Mouse (Mus musculus): ENCODE results near the gene Tbc1d24. TPM values are rescaled to one million over a fixed set of nuclear protein-coding genes. Genes with fewer than 3 reads are reported as not detected.

Tbc1d24 gene
- total RNA-seq, 2 experiments from 2014 or later = 11.0 to 14.3 TPM

DNA sequence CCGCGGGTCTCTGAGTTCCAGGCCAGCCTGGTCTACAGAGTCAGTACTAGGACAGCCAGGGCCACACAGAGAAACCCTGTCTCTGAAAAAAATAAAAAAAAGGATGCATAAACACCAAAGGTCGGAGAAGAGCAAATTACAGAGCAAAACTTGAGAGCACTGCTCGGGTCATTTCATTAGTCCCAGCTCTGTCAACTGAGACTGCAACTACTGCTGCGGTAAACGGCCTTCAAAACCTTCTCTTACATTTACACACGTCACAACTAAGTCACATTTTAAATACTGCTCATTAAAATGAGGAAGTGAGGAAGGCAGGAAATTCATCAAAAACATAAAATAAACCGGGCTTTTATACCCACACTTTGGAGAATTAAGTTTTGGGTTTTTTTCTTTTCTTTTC lies 12.5 kb downstream of the Tbc1d24 start:
- no peak for DNase-seq (ENCODE audit: low spot score in 2 of 2)

DNA sequence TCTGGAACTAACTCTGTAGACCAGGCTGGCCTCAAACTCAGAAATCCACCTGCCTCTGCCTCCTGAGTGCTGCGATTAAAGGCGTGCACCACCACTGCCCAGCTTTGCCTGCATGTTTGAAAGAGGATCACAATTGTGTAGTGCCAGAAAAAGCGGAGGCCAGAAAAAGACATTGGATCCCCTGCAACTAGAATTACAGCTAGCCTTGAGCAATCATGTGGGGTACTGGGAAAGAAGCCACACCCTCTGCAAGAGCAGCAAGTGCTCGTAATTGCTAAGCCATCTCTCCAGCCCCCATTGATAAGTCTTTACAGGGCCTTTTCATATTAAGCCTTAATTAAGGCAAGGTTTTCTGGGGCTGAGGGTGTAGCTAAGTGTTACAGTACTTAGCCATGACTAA lies 13.9 kb downstream of the Tbc1d24 start:
- no peak for DNase-seq (ENCODE audit: low spot score in 2 of 2)

DNA sequence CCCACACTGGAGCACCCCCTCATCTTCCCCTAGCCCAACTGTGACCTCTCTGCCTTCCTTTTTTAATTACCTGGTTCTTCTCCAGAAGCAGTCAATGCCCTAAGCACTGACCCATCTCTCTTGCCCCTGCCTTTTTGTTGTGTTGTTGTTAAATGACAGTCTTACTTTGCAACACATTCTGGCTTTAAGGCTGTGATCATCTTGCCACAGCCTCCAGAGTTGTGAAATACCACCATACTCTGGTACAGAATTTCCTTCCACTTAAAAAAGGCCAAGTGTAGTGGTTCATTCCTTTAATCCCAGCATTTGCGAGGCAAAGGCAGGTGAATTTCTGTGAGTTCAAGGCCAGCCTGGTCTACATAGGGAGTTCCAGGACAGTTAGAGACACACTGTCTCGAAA lies 14.4 kb downstream of the Tbc1d24 start:
- no peak for DNase-seq (ENCODE audit: low spot score in 2 of 2)

DNA sequence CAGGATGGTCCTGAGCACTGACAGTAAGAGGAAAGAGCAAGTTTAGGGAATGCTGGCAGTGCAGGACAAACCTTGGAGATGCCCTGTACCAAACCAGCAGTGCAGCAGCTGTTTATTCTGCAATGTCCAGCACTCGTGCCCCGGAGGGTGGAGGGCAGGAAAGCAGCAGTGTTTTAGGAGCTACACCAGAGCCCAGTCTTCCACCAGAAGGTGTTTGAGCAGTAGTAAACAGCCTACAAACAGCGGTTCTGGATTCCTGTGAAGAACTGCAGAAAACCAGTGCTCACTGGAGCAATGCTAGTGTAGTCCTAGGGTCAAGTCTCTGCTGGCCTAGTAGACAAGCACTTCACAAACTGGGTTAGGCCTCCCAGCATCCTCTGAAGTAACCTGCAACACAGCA lies 31.1 kb downstream of the Tbc1d24 start:
- DNase-seq (ENCODE audit: low spot score in 2 of 2) = no peak

DNA sequence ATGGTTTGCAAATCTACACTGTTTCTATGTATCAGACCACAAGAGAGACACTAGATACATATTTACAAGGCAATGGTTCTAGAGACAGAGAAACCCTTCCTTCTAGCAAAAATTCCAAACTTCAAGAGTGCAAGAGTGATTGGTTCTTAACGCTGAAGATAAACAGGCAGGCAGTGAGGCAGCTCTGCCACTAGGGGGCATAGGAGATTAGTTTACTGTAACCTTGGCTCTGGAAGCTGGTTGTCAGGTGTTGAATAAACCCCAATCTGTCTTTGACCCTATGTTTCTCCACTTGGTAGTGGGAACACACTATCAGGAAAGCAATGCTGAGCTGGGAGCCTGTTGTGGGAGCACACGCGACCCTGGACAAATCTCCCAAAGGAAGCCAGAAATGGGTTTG lies 31.9 kb downstream of the Tbc1d24 start:
- DNase-seq (ENCODE audit: low spot score in 2 of 2) = peak; percentile 56 to 64

DNA sequence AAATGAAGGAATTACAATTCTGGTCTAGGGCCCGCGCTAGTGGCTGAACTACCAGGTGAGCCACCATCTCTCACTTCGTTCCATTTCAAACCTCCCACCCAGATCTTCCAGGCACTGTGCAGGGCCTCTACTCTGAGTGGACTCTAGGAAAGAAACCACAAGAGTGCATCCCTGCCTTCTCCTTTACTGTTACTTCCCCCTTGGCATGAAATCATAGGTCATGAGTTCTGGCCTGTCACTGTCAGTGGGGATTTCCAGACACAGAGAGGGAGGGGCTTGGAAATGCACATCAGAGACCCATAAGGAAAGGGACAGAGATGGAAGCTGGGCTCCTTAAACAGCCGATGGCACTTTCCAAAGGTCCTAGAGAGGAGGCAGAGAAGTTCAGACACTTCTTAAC lies 33.6 kb downstream of the Tbc1d24 start:
- no peak for DNase-seq (ENCODE audit: low spot score in 2 of 2)

DNA sequence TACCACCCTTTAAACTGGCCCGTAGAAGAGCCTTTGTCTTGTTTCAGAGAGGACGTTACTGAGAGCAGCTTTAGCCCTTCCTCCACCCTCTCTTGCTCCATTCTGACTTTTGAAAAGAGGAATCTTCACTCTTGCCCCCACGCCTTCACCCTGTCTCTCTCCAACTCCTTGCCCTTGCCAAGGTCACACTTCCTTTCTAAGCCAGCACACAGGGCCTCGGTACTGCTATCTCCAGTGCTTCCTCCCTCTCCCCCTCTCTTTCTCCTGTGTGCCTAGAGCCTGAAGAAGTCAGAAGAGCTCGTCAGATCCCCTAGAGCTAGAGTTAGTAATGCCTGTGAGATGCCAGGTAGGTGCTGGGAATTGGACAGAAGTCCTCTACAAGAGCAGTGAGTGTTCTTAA lies 34.6 kb downstream of the Tbc1d24 start:
- no peak for DNase-seq (ENCODE audit: low spot score in 2 of 2)

DNA sequence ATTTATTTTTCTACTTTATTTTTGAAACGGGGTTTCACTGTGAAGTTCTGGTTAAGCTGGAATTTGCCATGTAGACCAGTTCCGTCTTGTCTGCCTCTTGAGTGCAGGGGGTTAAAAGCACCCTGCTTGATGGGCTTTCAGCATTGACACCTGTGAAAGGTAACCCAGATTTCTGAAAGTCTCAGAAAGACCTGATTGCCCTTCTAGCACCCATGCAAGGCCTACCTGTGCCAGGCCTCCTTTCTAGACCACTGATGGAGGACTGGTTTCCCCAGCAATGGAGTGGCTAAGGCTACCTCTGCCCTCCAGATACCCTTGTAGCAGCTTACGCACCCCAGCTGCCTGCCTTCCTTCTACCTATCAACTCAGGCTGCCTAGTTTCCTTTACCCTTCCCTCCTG lies 35.2 kb downstream of the Tbc1d24 start:
- DNase-seq (ENCODE audit: low spot score in 2 of 2) = no peak

DNA sequence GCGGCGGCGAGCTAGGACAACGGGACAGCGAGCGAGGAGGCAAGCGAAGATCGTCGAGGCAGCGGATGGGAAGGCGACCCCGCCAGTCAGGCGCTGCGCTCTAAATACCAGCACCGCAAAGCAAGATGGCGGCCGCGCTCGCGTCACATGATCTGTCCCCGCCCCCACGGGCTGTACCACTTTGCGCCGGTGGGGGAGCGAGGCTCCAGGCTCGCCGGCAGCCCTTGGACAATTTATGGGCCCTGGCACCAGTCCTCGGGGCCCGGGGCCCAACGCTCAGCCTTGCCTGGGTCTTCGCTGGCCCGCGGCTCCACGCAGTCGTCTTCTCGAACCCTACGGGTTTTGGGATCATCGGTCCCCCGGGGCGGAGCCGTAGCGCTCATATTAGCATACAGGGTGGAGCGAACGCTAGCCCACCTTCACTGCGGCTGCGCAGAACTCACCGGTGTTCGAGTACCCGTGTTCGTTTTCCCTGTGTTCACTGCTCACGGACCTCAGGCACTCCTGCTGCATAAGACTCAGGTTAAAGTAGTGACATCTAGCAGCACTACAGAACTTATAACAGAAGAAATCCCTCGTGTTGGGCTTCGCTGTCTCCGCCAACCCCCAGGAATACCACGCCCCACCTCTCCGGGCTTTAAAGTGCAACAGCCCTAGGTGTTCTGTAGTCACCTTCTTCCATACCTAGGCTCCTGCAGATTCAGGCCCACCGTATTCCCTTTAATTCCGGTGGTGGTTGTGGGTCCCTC lies 35.9 kb downstream of the Tbc1d24 start, which contains the start of gene Atp6v0c:
Gene Atp6v0c, minus strand, starts transcription at position 386 of the 749 bp plus-strand sequence.
- peak; percentile 92 for DNase-seq (ENCODE audit: low spot score in 2 of 2)

DNA sequence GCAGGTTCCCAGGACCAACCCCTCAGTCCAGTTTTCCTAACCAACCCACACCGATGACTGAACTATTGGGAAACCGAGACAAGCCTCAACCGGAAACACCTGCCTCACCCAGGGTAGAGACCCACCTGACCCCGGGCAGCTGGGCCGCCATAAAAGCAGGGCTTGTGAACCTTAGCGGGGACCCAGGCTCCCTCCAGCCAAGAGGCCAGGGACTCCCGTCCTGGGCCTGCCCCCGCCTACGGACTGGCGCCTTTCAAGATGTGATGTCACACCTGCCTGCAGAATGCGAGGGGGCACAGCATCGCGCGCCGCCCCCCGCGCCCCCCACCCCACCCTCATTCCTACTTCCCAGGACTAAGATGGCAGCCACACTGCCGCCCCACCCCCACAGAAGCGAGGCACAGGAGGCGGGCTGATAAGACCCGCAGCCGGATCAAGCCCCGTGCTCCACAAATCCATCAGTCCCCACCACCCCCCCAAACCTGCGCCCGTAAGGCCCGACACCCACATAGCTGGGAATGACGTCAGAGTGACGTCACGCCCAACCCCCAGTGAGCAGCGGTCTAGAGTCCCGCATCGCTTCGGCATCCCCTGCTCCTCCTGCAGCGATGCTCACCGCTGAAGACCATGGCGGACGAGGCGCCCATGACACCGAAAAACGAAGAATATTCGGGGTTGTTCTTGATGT lies 36.6 kb downstream of the Tbc1d24 start:
- DNase-seq (ENCODE audit: low spot score in 2 of 2) = peak; percentile 56 to 71

DNA sequence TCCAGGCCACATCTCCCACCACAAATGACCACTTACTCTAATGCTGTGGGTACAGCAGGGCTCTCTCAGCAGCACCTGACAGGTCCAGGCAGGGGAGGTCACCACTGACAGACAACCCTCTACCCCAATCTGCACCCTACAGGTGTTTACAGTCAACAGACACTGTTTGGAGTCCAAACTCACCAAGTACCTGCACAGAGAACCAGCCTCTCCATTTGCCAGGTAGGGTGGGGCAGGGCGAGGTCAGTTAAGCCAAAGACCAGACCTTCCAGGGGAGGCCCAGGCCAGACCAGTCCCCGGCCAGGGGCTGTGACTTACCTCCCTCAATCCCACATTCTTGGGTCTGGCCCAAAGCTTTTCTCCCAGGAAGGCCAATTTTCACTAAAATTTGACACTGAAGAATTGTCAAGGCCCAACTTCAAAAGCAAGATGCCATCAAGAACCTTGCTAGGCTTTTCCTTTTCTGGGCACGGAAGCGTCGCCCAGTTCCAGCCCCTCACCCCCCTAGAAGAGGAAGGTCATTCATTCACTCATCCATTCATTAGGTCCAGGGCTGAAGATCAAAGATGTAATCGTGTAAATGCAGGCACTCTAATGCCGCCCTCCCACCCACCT lies 37.4 kb downstream of the Tbc1d24 start:
- DNase-seq (ENCODE audit: low spot score in 2 of 2) = no peak

DNA sequence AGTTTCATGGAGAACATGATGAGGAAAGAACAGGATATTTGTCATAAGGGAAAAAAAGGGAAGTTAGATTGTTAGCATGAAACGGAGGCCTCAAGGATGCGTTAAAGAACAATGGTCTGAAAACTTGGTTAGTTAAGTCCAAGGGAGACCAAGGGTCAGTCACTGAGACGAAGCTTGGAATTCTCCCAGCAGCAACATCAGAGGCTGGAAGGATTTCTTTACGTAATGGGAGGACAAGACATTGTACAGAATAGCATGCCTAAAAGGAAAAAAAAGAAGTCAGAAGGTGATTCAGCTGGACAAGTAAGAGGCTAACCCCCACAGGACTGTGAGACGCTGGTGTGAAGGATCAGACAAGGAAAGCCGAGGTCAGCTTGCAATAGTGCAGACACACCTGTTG lies 38.2 kb downstream of the Tbc1d24 start:
- no peak for DNase-seq (ENCODE audit: low spot score in 2 of 2)

DNA sequence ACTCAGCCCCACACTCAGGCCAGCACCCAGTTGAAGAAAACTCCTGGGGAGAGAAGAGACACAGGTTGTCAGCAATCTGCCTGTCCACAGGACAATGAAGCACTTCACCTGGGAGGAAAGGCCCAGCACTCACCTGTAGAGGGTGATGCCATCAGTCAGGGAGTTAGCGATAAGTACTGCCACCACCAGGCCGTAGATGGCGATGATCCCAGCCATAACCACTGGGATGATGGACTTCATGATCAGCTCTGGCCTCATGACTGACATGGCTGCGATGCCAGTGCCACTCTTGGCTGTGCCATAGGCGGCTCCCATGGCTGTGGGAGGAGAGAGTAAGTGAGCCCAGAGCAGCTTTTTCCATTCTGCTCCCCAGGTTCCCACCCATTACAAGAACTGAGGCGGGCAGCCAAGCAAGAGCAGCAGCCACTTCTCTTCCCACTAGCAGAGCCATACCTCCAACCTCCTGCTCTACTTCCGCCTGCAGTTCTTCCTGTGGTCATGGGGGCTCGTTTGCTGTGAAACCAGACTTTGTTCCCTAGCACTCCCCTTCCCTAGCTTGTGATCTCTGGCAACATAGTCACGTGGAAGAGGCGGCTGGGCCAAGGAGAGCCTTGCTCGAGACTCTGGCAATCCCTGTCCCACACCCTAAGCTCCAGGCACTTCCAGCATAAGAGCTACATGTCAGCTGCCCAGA lies 40.6 kb downstream of the Tbc1d24 start:
- DNase-seq (ENCODE audit: low spot score in 2 of 2) = no peak

DNA sequence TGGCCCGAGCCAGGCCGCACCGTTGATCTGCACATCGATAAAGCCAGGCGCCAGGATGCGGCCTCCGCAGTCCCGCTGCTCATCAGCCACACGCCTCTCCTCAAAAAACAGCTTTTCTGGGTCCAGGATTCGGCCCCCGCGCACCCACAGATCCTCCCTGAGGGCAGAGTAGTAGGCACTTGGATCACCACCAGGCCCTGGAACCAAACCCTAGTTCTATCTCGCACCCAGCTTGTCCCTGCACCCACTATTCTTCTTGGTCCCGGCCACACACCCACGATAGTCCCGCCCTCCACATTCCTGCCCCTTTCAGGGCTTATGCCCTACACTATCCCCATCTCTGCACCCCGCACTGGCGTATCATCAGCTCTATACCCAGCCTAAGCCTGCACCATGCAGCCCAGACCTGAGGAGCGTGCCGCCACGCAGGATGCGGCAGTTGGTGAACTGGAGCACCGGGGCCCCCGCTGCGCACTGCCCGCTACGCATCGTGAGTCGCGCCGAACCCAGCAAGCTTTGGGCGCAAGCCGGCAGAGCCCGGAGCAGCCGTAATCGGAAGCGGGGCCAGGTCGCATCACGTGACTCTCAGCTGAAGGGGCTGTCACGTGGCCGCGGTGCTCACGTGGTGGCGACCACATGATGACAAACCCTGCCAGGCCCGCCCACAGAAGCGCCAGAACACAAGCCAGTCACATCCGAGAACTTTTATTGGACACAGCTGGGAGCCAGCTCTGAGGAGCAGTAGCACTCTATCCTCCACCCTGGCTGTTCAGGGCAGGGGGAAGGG lies 42.0 kb downstream of the Tbc1d24 start, which contains the start of gene Amdhd2:
Gene Amdhd2, minus strand, starts transcription at position 591 of the 787 bp plus-strand sequence.
- peak; percentile 95 to 96 for DNase-seq (ENCODE audit: low spot score in 2 of 2)

DNA sequence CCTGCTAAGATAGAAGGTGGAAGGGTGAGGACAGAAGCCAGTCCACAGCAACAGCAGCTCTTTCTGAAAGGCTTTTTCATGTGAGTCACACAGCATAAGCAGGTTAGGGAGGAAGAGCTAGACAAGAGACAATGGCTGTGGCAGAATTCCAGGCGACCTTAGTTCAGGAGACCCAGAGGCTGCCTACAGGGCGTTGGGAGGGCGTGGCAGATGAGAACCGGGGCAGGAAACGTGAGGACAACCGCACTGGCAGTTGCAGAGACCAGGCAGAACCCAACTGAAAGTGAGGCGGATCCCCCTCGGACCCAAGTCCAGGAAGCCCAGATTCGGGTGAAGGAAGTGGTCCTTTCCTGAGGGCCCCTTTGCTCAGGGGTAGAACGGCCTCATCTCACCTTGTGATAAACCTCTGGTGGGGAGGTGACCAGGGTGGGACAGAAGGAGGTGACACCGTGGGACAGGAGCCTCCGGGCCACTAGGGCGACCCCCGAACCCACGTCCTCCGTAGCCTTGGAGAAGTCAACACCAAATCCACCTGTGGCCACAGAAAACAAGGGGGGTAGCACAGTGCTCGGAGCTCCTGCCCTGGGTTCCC lies 42.7 kb downstream of the Tbc1d24 start:
- no peak for DNase-seq (ENCODE audit: low spot score in 2 of 2)

DNA sequence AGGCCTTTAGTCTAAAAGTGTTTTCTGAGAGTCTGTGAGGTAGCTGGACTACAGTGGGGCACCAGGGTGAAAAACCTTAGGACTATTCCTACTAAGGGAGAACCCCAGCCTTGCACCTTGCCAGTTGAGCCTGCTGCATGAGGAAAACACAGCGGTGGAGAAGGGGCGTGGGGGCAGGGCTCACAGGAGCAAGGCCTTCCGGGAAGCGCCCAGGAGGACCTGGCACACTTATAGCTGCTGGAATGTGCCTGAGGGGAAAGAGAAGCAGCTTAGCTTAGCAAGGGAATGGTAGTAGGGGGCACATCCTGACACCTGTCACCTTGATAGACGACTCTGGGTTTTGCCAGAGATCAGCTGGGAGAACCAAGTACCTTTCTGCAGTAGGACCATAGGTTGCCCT lies 43.9 kb downstream of the Tbc1d24 start:
- no peak for DNase-seq (ENCODE audit: low spot score in 2 of 2)

DNA sequence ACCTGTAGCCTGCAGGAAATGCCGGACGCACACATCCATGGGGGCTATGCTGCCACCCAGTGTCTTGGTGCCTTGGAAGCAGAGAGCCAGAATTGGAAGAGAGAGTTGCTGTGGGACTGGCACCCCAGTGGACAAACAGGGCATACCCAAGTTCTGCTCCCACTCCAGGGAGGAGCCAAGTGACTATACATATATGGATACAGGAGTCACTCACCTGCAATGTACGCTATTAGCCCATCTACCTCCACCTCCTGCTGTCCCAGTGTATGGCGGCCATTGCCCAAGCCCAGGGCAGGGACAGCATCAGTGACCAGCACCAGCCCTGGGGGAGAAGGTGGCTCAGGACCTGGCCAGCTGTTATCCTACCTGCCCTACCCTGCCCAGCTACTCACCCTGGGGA lies 47.8 kb downstream of the Tbc1d24 start:
- no peak for DNase-seq (ENCODE audit: low spot score in 2 of 2)

DNA sequence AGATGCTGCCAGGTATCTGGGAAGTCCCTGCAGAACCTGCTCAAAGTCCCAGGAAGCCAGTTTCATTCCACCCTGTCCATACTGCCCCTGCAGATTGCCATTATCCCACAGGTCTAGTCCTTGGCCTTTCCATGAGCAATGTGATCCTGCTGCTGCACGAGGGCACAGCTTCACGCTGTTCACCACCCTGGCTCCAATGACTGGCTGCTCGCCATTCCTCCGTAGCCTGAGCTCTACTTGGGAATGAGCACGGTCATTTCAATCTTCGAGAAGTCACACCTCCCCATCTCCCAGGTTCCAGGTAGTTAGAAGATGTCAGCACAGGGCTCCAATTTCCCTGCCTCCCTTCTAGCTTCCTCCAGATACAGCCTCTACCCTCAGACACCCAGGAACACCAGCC lies 48.2 kb downstream of the Tbc1d24 start:
- DNase-seq (ENCODE audit: low spot score in 2 of 2) = no peak

DNA sequence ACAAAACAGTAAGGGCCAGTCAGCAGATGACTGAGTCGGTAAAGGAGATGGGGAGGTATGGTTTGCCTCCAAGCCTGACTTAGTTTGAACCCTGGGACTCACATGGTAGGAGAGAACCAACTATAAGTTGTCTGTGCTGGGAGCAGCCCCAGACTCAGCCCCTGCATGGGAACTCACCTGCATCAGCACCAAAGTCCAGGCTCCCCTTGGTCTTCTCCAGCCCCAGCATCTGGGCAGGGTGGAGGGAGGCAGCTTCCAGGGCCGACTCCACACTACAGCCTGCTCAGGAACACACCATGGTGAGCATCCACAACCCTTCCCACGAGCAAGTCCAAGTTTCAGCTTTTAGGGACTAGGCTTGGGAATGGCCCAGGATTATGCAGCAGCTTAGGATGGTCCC lies 49.0 kb downstream of the Tbc1d24 start:
- no peak for DNase-seq (ENCODE audit: low spot score in 2 of 2)

DNA sequence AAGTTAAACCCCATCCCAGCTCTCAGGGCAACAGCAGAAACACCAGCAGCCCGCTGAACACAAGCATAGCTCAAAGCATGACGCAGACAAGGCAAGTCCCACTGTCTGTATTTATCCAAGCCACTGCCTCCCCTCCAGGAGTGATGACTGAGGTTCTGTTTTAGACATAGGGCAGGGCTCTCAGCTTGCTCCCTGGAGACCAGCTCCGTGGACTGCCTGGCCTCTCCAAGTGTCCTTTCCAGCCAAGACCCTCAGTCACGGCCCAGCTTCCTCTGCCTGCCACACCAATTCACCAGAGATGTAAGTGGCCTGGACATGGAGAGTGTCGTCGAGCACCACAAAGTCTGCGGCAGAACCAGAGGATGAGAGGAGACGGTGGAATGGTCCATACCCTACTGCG lies 49.6 kb downstream of the Tbc1d24 start:
- DNase-seq (ENCODE audit: low spot score in 2 of 2) = no peak

All from adrenal gland, adult 18-20 months (tissue).